ENCODE assay signal across 25 mouse cellular contexts in genomic region chr5:108655381-108655780, GRCm38 (mm10). TPM values are rescaled to one million over a fixed set of nuclear protein-coding genes. Genes with fewer than 3 reads are reported as not detected.
DNase-seq lines count a peak whose midpoint lies in the region; ATAC-seq and TF ChIP-seq lines count a peak whose summit lies in the region.
"Had no signal": no experiment of that assay in that cellular context is flagged by ENCODE, and none has a peak within 500 bp of the region (broad histone marks: within the 10 kb centered on the region; RNA-seq: fewer than 3 reads in every experiment).

No protein-coding gene starts in this region.

- WGBS in heart, adult 2 months = 95% methylated on average over 9 of the region's 9 CpGs
- 96% methylated on average over 9 of the region's 9 CpGs for WGBS in midbrain, embryonic 11.5 days
- 95% methylated on average over 9 of the region's 9 CpGs for WGBS in midbrain, embryonic 15.5 days

- no peaks in the 10 kb centered on the region for H3K9me3 ChIP-seq in midbrain, embryonic 11.5 days (ENCODE audit: control insufficient read depth, low read length)
- H3K9me3 ChIP-seq in midbrain, embryonic 15.5 days = no peaks in the 10 kb centered on the region
- H3K9me3 ChIP-seq: embryonic facial prominence, embryonic 12.5 days; embryonic facial prominence, embryonic 15.5 days; forebrain, embryonic 13.5 days; hindbrain, embryonic 10.5 days; hindbrain, embryonic 13.5 days; intestine, embryonic 15.5 days had no signal

- no peak overlapping the region for H3K9ac ChIP-seq in heart, adult 2 months (ENCODE audit: low read depth, low read length)
- H3K9ac ChIP-seq in midbrain, embryonic 11.5 days (ENCODE audit: low read length) = no peak overlapping the region
- H3K9ac ChIP-seq in midbrain, embryonic 15.5 days = no peak overlapping the region
- H3K9ac ChIP-seq: embryonic facial prominence, embryonic 12.5 days; embryonic facial prominence, embryonic 15.5 days; forebrain, embryonic 13.5 days; hindbrain, embryonic 13.5 days; intestine, embryonic 15.5 days had no signal

- no peak overlapping the region for H3K4me2 ChIP-seq in midbrain, embryonic 11.5 days
- no peak overlapping the region for H3K4me2 ChIP-seq in midbrain, embryonic 15.5 days
- H3K4me2 ChIP-seq: embryonic facial prominence, embryonic 12.5 days; embryonic facial prominence, embryonic 15.5 days; forebrain, embryonic 13.5 days; heart, embryonic 11.5 days; hindbrain, embryonic 13.5 days; intestine, embryonic 15.5 days had no signal

- DNase-seq in heart, adult 11 months = peak; percentile 80
- no peak for DNase-seq in heart, adult 2 months
- peak; percentile 59 for DNase-seq in midbrain, embryonic 11.5 days (ENCODE audit: low spot score, missing footprints)
- DNase-seq in adrenal gland, adult 2 months = no peak
- DNase-seq: adrenal gland, adult 8-10 months; adrenal gland, postnatal 25 days; cerebellum, adult 11-12 months; cerebellum, adult 9-10 months; cerebellum, postnatal 25 days; gastrocnemius, postnatal 10 days; gastrocnemius, postnatal 36 days; heart, adult 18-20 months; heart, postnatal 36 days had no signal

- H3K27ac ChIP-seq in heart, adult 2 months = no peak overlapping the region
- H3K27ac ChIP-seq in midbrain, embryonic 11.5 days (ENCODE audit: low read depth, low read length) = no peak overlapping the region
- no peak overlapping the region for H3K27ac ChIP-seq in midbrain, embryonic 15.5 days
- H3K27ac ChIP-seq: embryonic facial prominence, embryonic 12.5 days; embryonic facial prominence, embryonic 15.5 days; forebrain, embryonic 13.5 days; hindbrain, embryonic 10.5 days; hindbrain, embryonic 13.5 days; intestine, embryonic 15.5 days had no signal

- TF ChIP-seq CTCF in heart, adult 2 months (IDR thresholded peaks at IDR 0.05) = no peak

- intact Hi-C loops in heart, adult 2 months (cut with DNase I) = no loop called here

- no peaks in the 10 kb centered on the region for H3K36me3 ChIP-seq in heart, adult 2 months (ENCODE audit: control insufficient read depth, insufficient read depth, low read length)
- peaks cover 11% of the 10 kb centered on the region for H3K36me3 ChIP-seq in midbrain, embryonic 11.5 days (ENCODE audit: control insufficient read depth, insufficient read depth, low read length)
- H3K36me3 ChIP-seq in midbrain, embryonic 15.5 days (replicated peaks) = peaks cover 27% of the 10 kb centered on the region; the same call in 1 of the 2 replicates

- peaks cover 3% of the 10 kb centered on the region; the same call in 1 of the 2 replicates for H3K79me2 ChIP-seq in heart, adult 2 months (replicated peaks; ENCODE audit: control insufficient read depth, insufficient read depth, low read length)

- H3K4me3 ChIP-seq in heart, adult 2 months = no peak overlapping the region
- H3K4me3 ChIP-seq in midbrain, embryonic 11.5 days (ENCODE audit: low read depth, low read length) = no peak overlapping the region
- H3K4me3 ChIP-seq in midbrain, embryonic 15.5 days = no peak overlapping the region
- H3K4me3 ChIP-seq: embryonic facial prominence, embryonic 12.5 days; embryonic facial prominence, embryonic 15.5 days; forebrain, embryonic 13.5 days; hindbrain, embryonic 10.5 days; hindbrain, embryonic 13.5 days; intestine, embryonic 15.5 days had no signal

- ATAC-seq in midbrain, embryonic 11.5 days (ENCODE audit: low FRiP score) = no peak
- ATAC-seq in midbrain, embryonic 15.5 days (replicated peaks) = no peak
- peak; percentile 18; the same call in 1 of the 2 replicates for ATAC-seq in granulocyte monocyte progenitor cell, adult 5-6 weeks (replicated peaks; ENCODE audit: poor library complexity, severe bottlenecking)
- ATAC-seq: CD4-positive, CD25-positive, alpha-beta regulatory T cell, adult 4 months; forebrain, embryonic 13.5 days; forebrain, embryonic 16.5 days; hindbrain, embryonic 16.5 days; intestine, embryonic 15.5 days had no signal

- no peaks in the 10 kb centered on the region for H3K27me3 ChIP-seq in heart, adult 2 months (ENCODE audit: control insufficient read depth, insufficient read depth, low read length)
- H3K27me3 ChIP-seq in midbrain, embryonic 11.5 days (ENCODE audit: control insufficient read depth, insufficient read depth, low read length) = no peaks in the 10 kb centered on the region
- H3K27me3 ChIP-seq in midbrain, embryonic 15.5 days (replicated peaks) = no peaks in the 10 kb centered on the region
- H3K27me3 ChIP-seq: embryonic facial prominence, embryonic 12.5 days; embryonic facial prominence, embryonic 15.5 days; forebrain, embryonic 13.5 days; hindbrain, embryonic 13.5 days; intestine, embryonic 15.5 days had no signal

- TF ChIP-seq EP300 in heart, adult 2 months (IDR thresholded peaks at IDR 0.05; ENCODE audit: insufficient read depth, low read depth, low read length) = no peak

- peaks cover 6% of the 10 kb centered on the region for H3K4me1 ChIP-seq in heart, adult 2 months (ENCODE audit: control insufficient read depth, insufficient read depth, low read length)
- peaks cover 8% of the 10 kb centered on the region for H3K4me1 ChIP-seq in midbrain, embryonic 11.5 days (ENCODE audit: control insufficient read depth, insufficient read depth, low read length)
- H3K4me1 ChIP-seq in midbrain, embryonic 15.5 days = peaks cover 25% of the 10 kb centered on the region

- TF ChIP-seq POLR2A in heart, adult 2 months (IDR thresholded peaks at IDR 0.05; ENCODE audit: insufficient read depth, low read depth, low read length) = no peak

RNA-seq across cellular contexts. Expression of gene Idua, which starts 4.8 kb away (rescaled TPM):
- 10 to 100 TPM; 21.7 to 23.2 TPM for total RNA-seq in heart, adult 2 months (2021)
- polyA plus RNA-seq in heart, adult 2 months (2012; rRNA removed) = 30.4 and 33.3 TPM in 2 replicates
- polyA plus RNA-seq in midbrain, embryonic 11.5 days (2014; fragmentation: Nextera tagmentation; extraction: Ambion mirVana) = 9.2 TPM in 2 replicates
- polyA plus RNA-seq in midbrain, embryonic 15.5 days (2015; fragmentation: Nextera tagmentation; extraction: Ambion mirVana) = 12.1 and 15.9 TPM in 2 replicates
- total RNA-seq in granulocyte monocyte progenitor cell, adult 5-6 weeks (2014; fragmentation: Nextera tagmentation) = 13.3 and 18.6 TPM in 2 replicates
- total RNA-seq in granulocyte monocyte progenitor cell, adult 5-6 weeks (2017) = 5.9 and 6.4 TPM in 2 replicates
- total RNA-seq in adrenal gland, adult 2 months (2021) = 10 to 100 TPM; 15.5 to 16.3 TPM
- 41.7 and 42.6 TPM in 2 replicates for polyA plus RNA-seq in adrenal gland, adult 2 months (2012; rRNA removed)

RNA-seq across cellular contexts. Expression of gene Dgkq, which starts 14.1 kb away (rescaled TPM):
- total RNA-seq in heart, adult 2 months (2021) = 1 to 10 TPM; 5.0 to 6.6 TPM
- polyA plus RNA-seq in heart, adult 2 months (2012; rRNA removed) = 9.2 and 15.6 TPM in 2 replicates
- 8.6 TPM in 2 replicates for polyA plus RNA-seq in midbrain, embryonic 11.5 days (2014; fragmentation: Nextera tagmentation; extraction: Ambion mirVana)
- 33.9 and 36.7 TPM in 2 replicates for polyA plus RNA-seq in midbrain, embryonic 15.5 days (2015; fragmentation: Nextera tagmentation; extraction: Ambion mirVana)
- 9.3 and 9.5 TPM in 2 replicates for total RNA-seq in granulocyte monocyte progenitor cell, adult 5-6 weeks (2014; fragmentation: Nextera tagmentation)
- total RNA-seq in granulocyte monocyte progenitor cell, adult 5-6 weeks (2017) = 8.3 and 9.1 TPM in 2 replicates
- total RNA-seq in adrenal gland, adult 2 months (2021) = 10 to 100 TPM; 13.6 to 20.7 TPM
- polyA plus RNA-seq in adrenal gland, adult 2 months (2012; rRNA removed) = 20.8 and 22.0 TPM in 2 replicates

RNA-seq across cellular contexts. Expression of gene Slc26a1, which starts 20.0 kb away (rescaled TPM):
- total RNA-seq in heart, adult 2 months (2021) = not detected
- polyA plus RNA-seq in heart, adult 2 months (2012; rRNA removed) = 0.06 and 0.12 TPM in 2 replicates
- 0.69 and 0.81 TPM in 2 replicates for polyA plus RNA-seq in midbrain, embryonic 11.5 days (2014; fragmentation: Nextera tagmentation; extraction: Ambion mirVana)
- polyA plus RNA-seq in midbrain, embryonic 15.5 days (2015; fragmentation: Nextera tagmentation; extraction: Ambion mirVana) = 4.0 and 4.1 TPM in 2 replicates
- not detected in 2 replicates for total RNA-seq in granulocyte monocyte progenitor cell, adult 5-6 weeks (2014; fragmentation: Nextera tagmentation)
- total RNA-seq in granulocyte monocyte progenitor cell, adult 5-6 weeks (2017) = 0.10 TPM in 1 of 2 replicates, not detected in the other
- under 1 TPM; 0.21 to 0.81 TPM for total RNA-seq in adrenal gland, adult 2 months (2021)
- polyA plus RNA-seq in adrenal gland, adult 2 months (2012; rRNA removed) = 0.21 and 0.85 TPM in 2 replicates
- total RNA-seq: gastrocnemius, postnatal 36 days; heart, adult 18-20 months; heart, postnatal 36 days had no signal

RNA-seq across cellular contexts. Expression of gene Tmem175, which starts 25.8 kb away (rescaled TPM):
- 1 to 10 TPM; 8.3 to 9.6 TPM for total RNA-seq in heart, adult 2 months (2021)
- polyA plus RNA-seq in heart, adult 2 months (2012; rRNA removed) = 26.1 and 36.0 TPM in 2 replicates
- polyA plus RNA-seq in midbrain, embryonic 11.5 days (2014; fragmentation: Nextera tagmentation; extraction: Ambion mirVana) = 20.9 and 22.1 TPM in 2 replicates
- 25.3 and 26.6 TPM in 2 replicates for polyA plus RNA-seq in midbrain, embryonic 15.5 days (2015; fragmentation: Nextera tagmentation; extraction: Ambion mirVana)
- 24.4 and 29.3 TPM in 2 replicates for total RNA-seq in granulocyte monocyte progenitor cell, adult 5-6 weeks (2014; fragmentation: Nextera tagmentation)
- 11.0 and 17.6 TPM in 2 replicates for total RNA-seq in granulocyte monocyte progenitor cell, adult 5-6 weeks (2017)
- 10 to 100 TPM; 25.7 to 28.5 TPM for total RNA-seq in adrenal gland, adult 2 months (2021)
- polyA plus RNA-seq in adrenal gland, adult 2 months (2012; rRNA removed) = 50.2 and 61.8 TPM in 2 replicates

RNA-seq across cellular contexts. Expression of gene Gak, which starts 25.8 kb away (rescaled TPM):
- 10 to 100 TPM; 19.6 to 20.4 TPM for total RNA-seq in heart, adult 2 months (2021)
- polyA plus RNA-seq in heart, adult 2 months (2012; rRNA removed) = 23.3 and 28.3 TPM in 2 replicates
- 43.3 and 45.3 TPM in 2 replicates for polyA plus RNA-seq in midbrain, embryonic 11.5 days (2014; fragmentation: Nextera tagmentation; extraction: Ambion mirVana)
- polyA plus RNA-seq in midbrain, embryonic 15.5 days (2015; fragmentation: Nextera tagmentation; extraction: Ambion mirVana) = 54.9 and 56.9 TPM in 2 replicates
- 78.7 and 82.2 TPM in 2 replicates for total RNA-seq in granulocyte monocyte progenitor cell, adult 5-6 weeks (2014; fragmentation: Nextera tagmentation)
- total RNA-seq in granulocyte monocyte progenitor cell, adult 5-6 weeks (2017) = 91.8 and 111 TPM in 2 replicates
- 10 to 100 TPM; 86.4 to 87.1 TPM for total RNA-seq in adrenal gland, adult 2 months (2021)
- polyA plus RNA-seq in adrenal gland, adult 2 months (2012; rRNA removed) = 72.8 and 87.2 TPM in 2 replicates

Comparison
In these comparisons a context has a peak if more than half of its experiments do, and no peak if none do; other contexts are left out.
1. DNase-seq: peak in heart, adult 11 months (single experiment) and midbrain, embryonic 11.5 days (single experiment); none in heart, adult 2 months (0 of 2) and adrenal gland, adult 2 months (single experiment).